Mouse (Mus musculus): ENCODE data around the gene Fthl17f. TPM values are rescaled to one million over a fixed set of nuclear protein-coding genes. Genes with fewer than 3 reads are reported as not detected.
"Not testable (repeated sequence)": the region's sequence is repeated elsewhere in the genome, so short reads cannot be mapped to it uniquely, and the experiment has no call there.

Gene Fthl17f
- not detected in 2 replicates for polyA plus RNA-seq (2016; fragmentation: Nextera tagmentation; extraction: Ambion mirVana)

DNA sequence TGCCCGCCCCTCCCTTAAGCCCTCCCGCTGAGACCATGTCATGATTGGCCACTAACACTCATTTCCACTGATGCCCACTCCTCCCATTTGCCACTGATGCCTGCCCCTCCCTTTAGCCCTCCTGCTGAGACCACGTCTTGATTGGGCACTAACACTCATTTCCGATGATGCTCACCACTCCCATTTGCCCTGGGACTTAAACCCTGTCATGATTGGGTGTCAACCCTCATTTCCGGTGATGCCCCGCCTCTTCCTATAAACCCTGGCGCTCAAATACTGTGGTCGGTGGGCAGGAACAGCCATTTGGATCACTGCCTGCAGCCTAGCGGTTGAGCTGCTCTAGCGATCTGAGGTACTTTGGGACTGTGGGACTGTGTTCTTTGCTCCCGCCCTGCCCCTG, at the start of gene Fthl17f:
Gene Fthl17f (plus strand): TSS at position 301 of the 400 bp plus-strand sequence.
- H3K27me3 ChIP-seq (replicated peaks); H3K27ac ChIP-seq (ENCODE audit: poor library complexity, severe bottlenecking); H3K4me2 ChIP-seq; ATAC-seq (ENCODE audit: insufficient number of reproducible peaks, low FRiP score); H3K4me3 ChIP-seq; H3K9ac ChIP-seq; H3K36me3 ChIP-seq; H3K4me1 ChIP-seq (replicated peaks): not testable (repeated sequence)
- peaks cover 13% of the 10 kb centered on the region for H3K9me3 ChIP-seq (replicated peaks)
- WGBS: 74% methylated on average over 11 of the region's 11 CpGs

DNA sequence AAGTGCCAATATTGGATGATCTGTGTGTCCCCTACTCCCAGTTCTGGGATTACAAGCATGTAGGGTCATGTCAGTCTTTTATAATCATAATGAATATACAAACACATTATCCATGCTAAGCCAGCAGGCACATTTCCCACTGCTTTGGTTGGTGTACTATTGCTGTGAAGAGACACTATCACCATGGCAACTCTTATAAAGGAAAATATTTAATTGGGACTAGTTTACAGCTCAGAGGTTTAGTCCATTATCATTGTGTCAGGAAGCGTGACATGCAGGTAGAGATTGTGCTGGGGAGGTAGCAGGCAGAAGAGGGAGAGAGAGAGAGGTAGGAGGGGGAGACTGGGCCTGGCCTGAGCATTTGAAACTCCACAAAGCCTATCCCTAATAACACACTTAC, 46.7 kb upstream of the Fthl17f start:
- Histone ChIP-seq H3K4me3 (no peak overlapping the region), H3K9me3 (replicated peaks) (no peaks in the 10 kb centered on the region), H3K27ac (ENCODE audit: poor library complexity, severe bottlenecking) (no peak overlapping the region), H3K9ac (no peak overlapping the region), H3K4me2 (no peak overlapping the region), H3K27me3 (replicated peaks) (no peaks in the 10 kb centered on the region), H3K36me3 (no peaks in the 10 kb centered on the region), H3K4me1 (replicated peaks) (no peaks in the 10 kb centered on the region)
- 65% methylated on average over 1 of the region's 1 CpGs for WGBS
- no peak for ATAC-seq (ENCODE audit: insufficient number of reproducible peaks, low FRiP score)

DNA sequence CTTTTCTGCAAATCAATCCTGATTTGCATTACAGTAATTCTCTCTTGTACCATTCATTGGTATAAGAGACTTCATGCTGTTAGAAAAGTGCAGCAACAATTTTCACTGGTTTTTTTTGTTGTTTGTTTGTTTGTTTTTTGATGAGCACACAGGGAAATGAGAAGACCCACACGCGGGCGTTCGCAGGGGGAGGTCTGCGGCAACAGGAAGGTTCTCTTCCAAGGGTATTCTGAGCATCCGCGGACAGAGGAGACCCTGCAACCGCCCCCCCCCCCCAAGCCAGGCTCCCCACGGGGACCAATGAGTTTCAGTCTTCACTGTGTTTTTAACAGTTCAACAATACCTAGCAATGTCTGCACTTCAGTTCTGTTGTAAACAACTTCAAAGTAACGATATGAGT, 43.3 kb upstream of the Fthl17f start:
- no peaks in the 10 kb centered on the region for H3K27me3 ChIP-seq (replicated peaks)
- H3K36me3 ChIP-seq: no peaks in the 10 kb centered on the region
- no peak overlapping the region for H3K4me3 ChIP-seq
- no peaks in the 10 kb centered on the region for H3K4me1 ChIP-seq (replicated peaks)
- no peak overlapping the region for H3K27ac ChIP-seq (ENCODE audit: poor library complexity, severe bottlenecking)
- H3K9ac ChIP-seq: no peak overlapping the region
- 62% methylated on average over 10 of the region's 10 CpGs for WGBS
- ATAC-seq (ENCODE audit: insufficient number of reproducible peaks, low FRiP score): no peak
- no peak overlapping the region for H3K4me2 ChIP-seq
- H3K9me3 ChIP-seq (replicated peaks): no peaks in the 10 kb centered on the region

DNA sequence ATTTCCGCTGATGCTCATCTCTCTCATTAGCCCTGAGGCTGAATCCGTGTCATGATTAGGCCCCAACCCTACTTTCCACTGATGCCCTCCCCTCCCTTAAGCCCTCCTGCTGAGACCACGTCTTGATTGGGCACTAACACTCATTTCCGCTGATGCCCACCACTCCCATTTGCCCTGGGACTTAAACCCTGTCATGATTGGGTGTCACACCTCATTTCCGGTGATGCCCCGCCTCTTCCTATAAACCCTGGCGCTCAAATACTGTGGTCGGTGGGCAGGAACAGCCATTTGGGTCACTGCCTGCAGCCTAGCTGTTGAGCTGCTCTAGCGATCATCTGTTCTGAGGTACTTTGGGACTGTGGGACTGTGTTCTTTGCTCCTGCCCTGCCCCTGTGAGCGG, 29.6 kb upstream of the Fthl17f start, which contains the start of gene Fthl17e:
Gene Fthl17e (plus strand): TSS at position 301 of the 400 bp plus-strand sequence.
- not testable (repeated sequence) for H3K36me3 ChIP-seq; H3K9me3 ChIP-seq (replicated peaks); H3K27me3 ChIP-seq (replicated peaks); H3K4me3 ChIP-seq; H3K9ac ChIP-seq; ATAC-seq (ENCODE audit: insufficient number of reproducible peaks, low FRiP score); H3K4me2 ChIP-seq; H3K4me1 ChIP-seq (replicated peaks); H3K27ac ChIP-seq (ENCODE audit: poor library complexity, severe bottlenecking)
- 86% methylated on average over 1 of the region's 10 CpGs for WGBS

DNA sequence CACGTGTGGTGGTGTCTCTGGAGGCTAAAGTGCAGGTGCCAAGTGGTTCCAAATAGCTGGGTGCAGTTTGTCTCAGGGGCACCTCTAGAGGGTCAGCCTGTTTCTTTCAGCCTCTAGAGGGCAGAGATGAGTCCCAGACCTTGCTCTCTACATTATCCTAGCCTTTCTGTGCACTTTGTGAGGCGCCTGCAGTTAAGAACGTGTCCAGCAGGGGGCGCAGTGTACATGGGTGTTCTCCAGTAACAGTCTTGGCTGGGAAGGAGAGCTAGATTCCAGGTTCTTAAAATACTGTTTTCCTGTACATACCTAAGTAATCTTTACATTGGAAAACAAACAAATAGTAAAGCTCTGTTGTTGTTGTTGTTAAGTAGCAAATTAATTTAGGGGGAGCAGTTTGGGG, 21.2 kb upstream of the Fthl17f start:
- not testable (repeated sequence) for H3K36me3 ChIP-seq; H3K4me2 ChIP-seq; H3K9ac ChIP-seq; ATAC-seq (ENCODE audit: insufficient number of reproducible peaks, low FRiP score); H3K27ac ChIP-seq (ENCODE audit: poor library complexity, severe bottlenecking); H3K27me3 ChIP-seq (replicated peaks); H3K4me1 ChIP-seq (replicated peaks); H3K4me3 ChIP-seq; H3K9me3 ChIP-seq (replicated peaks)
- 41% methylated on average over 3 of the region's 4 CpGs for WGBS

DNA sequence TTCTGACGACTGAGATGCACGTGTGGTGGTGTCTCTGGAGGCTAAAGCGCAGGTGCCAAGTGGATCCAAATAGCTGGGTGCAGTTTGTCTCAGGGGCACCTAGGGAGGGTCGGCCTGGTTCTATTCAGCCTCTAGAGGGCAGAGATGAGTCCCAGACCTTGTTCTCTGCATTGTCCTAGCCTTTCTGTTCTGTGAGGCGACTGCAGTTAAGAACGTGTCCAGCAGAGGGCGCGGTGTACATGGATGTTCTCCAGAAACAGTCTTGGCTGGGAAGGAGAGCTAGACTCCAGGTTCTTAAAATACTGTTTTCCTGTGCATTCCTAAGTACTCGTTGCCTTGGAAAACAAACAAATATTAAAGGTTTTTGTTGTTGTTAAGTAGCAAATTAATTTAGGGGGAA, 1.9 kb upstream of the Fthl17f start:
- H3K4me2 ChIP-seq; H3K27ac ChIP-seq (ENCODE audit: poor library complexity, severe bottlenecking); H3K4me3 ChIP-seq; H3K9ac ChIP-seq; ATAC-seq (ENCODE audit: insufficient number of reproducible peaks, low FRiP score); H3K36me3 ChIP-seq; H3K27me3 ChIP-seq (replicated peaks); H3K4me1 ChIP-seq (replicated peaks): not testable (repeated sequence)
- peaks cover 13% of the 10 kb centered on the region for H3K9me3 ChIP-seq (replicated peaks)
- WGBS: 29% methylated on average over 9 of the region's 9 CpGs

DNA sequence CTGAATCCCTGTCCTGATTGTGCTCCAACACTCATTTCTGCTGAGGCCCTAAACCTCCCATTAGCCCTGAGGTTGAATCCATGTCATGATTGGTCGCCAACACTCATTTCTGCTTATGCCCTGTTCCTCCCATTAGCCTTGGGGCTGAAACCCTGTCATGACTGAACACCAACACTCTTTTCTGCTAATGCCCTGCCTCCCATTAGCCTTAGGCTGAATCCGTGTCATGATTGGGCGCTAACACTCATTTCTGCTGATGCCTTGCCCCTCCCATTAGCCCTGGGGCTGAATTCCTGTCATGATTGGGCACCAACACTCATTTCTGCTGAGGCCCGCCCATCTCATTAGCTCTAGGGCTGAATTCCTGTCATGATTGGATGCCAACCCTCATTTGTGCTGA, 714 bp upstream of the Fthl17f start:
- WGBS: 74% methylated on average over 4 of the region's 4 CpGs
- Histone ChIP-seq H3K9ac (no peak overlapping the region), H3K4me2 (no peak overlapping the region), H3K4me1 (replicated peaks) (no peaks in the 10 kb centered on the region), H3K36me3 (no peaks in the 10 kb centered on the region), H3K27ac (ENCODE audit: poor library complexity, severe bottlenecking) (no peak overlapping the region), H3K27me3 (replicated peaks) (no peaks in the 10 kb centered on the region), H3K9me3 (replicated peaks) (peaks cover 13% of the 10 kb centered on the region), H3K4me3 (no peak overlapping the region)
- no peak for ATAC-seq (ENCODE audit: insufficient number of reproducible peaks, low FRiP score)

DNA sequence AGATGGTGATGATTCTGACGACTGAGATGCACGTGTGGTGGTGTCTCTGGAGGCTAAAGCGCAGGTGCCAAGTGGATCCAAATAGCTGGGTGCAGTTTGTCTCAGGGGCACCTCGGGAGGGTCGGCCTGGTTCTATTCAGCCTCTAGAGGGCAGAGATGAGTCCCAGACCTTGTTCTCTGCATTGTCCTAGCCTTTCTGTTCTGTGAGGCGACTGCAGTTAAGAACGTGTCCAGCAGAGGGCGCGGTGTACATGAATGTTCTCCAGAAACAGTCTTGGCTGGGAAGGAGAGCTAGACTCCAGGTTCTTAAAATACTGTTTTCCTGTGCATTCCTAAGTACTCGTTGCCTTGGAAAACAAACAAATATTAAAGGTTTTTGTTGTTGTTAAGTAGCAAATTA, 14.9 kb downstream of the Fthl17f start:
- H3K36me3 ChIP-seq; H3K27ac ChIP-seq (ENCODE audit: poor library complexity, severe bottlenecking); H3K9me3 ChIP-seq (replicated peaks); ATAC-seq (ENCODE audit: insufficient number of reproducible peaks, low FRiP score); H3K4me1 ChIP-seq (replicated peaks); H3K4me2 ChIP-seq; H3K9ac ChIP-seq; H3K4me3 ChIP-seq; H3K27me3 ChIP-seq (replicated peaks): not testable (repeated sequence)
- 15% methylated on average over 10 of the region's 10 CpGs for WGBS

DNA sequence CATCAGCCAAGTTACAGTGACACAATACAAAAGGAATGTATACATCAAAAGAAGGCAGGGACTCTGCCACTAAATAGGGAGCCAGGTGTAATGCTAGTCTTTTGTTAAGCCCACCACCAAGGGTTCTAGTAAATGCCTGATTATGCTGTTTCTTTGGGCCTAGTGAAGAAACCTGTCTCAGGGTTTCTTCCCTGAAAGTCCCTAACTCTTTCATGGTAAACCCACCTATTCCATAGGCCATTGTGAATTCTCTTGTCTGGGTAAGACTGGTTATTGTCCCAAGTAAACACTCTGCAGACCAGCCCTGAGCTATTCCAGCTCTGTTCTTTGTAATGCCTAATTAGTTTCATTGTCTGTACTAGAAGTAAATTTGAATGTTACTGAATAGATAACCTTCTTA, 32.3 kb downstream of the Fthl17f start:
- not testable (repeated sequence) for H3K27me3 ChIP-seq (replicated peaks); H3K4me3 ChIP-seq; ATAC-seq (ENCODE audit: insufficient number of reproducible peaks, low FRiP score); H3K27ac ChIP-seq (ENCODE audit: poor library complexity, severe bottlenecking); H3K4me2 ChIP-seq; H3K36me3 ChIP-seq; H3K9me3 ChIP-seq (replicated peaks); H3K4me1 ChIP-seq (replicated peaks); H3K9ac ChIP-seq

DNA sequence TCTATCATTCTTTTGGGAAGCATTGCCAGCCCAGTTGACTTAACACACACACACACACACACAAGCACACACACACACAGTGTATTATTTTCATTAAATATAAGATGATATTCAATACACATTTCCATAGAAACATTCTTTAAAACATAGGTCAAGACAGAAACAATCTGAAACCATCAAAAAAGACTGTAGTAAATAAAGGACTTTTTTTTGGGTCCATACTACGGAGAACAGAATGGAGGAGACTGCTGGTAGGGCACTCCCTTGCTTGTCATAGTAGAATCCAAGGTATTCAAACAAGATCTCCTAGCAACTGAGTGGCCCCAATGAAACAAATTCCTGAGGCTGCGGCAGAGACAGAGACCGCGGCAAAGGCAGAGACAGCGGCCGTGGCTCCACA, 41.4 kb downstream of the Fthl17f start, which contains the start of gene 4930402K13Rik:
Gene 4930402K13Rik (plus strand): TSS at position 301 of the 400 bp plus-strand sequence.
- Histone ChIP-seq H3K4me3 (no peak within 1 kb of the TSS), H3K36me3 (no peaks in the 10 kb centered on the region), H3K9me3 (replicated peaks) (no peaks in the 10 kb centered on the region), H3K9ac (no peak within 1 kb of the TSS), H3K27ac (ENCODE audit: poor library complexity, severe bottlenecking) (no peak within 1 kb of the TSS), H3K4me1 (replicated peaks) (no peaks in the 10 kb centered on the region), H3K4me2 (no peak within 1 kb of the TSS), H3K27me3 (replicated peaks) (no peaks in the 10 kb centered on the region)
- 92% methylated on average over 6 of the region's 6 CpGs for WGBS
- no peak for ATAC-seq (ENCODE audit: insufficient number of reproducible peaks, low FRiP score)

DNA sequence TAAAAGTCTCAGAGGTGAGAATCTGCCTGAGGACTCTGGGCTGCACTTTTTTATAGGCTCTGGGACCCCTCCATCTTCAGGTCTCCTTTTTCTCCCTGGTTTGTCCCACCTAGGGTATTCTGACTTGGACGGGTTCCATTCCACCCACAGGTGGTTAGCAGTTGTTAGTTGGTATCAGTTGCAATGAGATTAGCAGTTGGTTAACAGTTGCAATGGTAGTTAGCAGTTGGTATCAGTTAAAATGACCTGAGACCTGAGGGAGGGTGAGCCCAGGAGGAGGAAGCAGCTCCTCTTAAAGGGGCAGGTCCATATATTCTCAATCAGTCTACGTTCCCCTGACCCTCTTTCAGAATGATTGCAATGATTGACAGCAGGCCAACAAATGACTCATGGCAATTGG, 47.6 kb downstream of the Fthl17f start:
- H3K27me3 ChIP-seq (replicated peaks): no peaks in the 10 kb centered on the region
- H3K4me1 ChIP-seq (replicated peaks): no peaks in the 10 kb centered on the region
- no peaks in the 10 kb centered on the region for H3K36me3 ChIP-seq
- no peak overlapping the region for H3K4me3 ChIP-seq
- no peak overlapping the region for H3K4me2 ChIP-seq
- H3K9ac ChIP-seq: no peak overlapping the region
- no peaks in the 10 kb centered on the region for H3K9me3 ChIP-seq (replicated peaks)
- H3K27ac ChIP-seq (ENCODE audit: poor library complexity, severe bottlenecking): no peak overlapping the region
- WGBS: 26% methylated on average over 2 of the region's 2 CpGs
- ATAC-seq (ENCODE audit: insufficient number of reproducible peaks, low FRiP score): no peak
